Mouse (Mus musculus): ENCODE data around the gene 1700006A11Rik. TPM values are rescaled to one million over a fixed set of nuclear protein-coding genes. Genes with fewer than 3 reads are reported as not detected.
"Not testable (repeated sequence)": the region's sequence is repeated elsewhere in the genome, so short reads cannot be mapped to it uniquely, and the experiment has no call there.

1700006A11Rik gene
- polyA plus RNA-seq (2015; fragmentation: Nextera tagmentation; extraction: Ambion mirVana): not detected in 2 replicates

DNA sequence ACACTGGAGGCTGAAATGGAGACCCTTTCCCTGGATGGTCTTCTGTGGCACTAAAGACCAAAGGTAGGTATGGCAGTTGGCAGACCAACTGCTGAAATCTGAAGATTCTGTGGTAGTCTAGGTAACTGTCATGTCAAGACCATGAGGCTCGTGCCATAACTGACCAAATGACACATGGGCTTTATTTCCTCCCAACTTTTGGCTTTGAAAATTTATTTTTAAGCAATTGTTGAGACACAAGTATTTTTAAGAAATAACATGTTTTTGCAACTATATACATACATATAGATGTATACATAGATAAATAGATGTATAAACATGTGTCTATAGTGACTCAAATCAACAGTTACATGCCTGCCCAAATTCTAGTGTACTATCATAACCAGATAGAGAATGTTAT is at the start of gene 1700006A11Rik:
TSS of gene 1700006A11Rik (minus strand) at position 101 of the 400 bp plus-strand sequence.
- Histone ChIP-seq H3K9ac (ENCODE audit: low read length) (no peak within 1 kb of the TSS), H3K4me3 (replicated peaks; ENCODE audit: low read length) (no peak within 1 kb of the TSS), H3K27me3 (ENCODE audit: control insufficient read depth, insufficient read depth, low read length) (no peaks in the 10 kb centered on the region), H3K4me2 (ENCODE audit: low read depth, low read length) (no peak within 1 kb of the TSS), H3K27ac (ENCODE audit: low read length) (no peak within 1 kb of the TSS), H3K4me1 (ENCODE audit: control insufficient read depth, insufficient read depth, low read length) (no peaks in the 10 kb centered on the region), H3K9me3 (replicated peaks; ENCODE audit: control insufficient read depth, low read length) (no peaks in the 10 kb centered on the region), H3K36me3 (ENCODE audit: control insufficient read depth, insufficient read depth, low read length) (no peaks in the 10 kb centered on the region)
- no peak for ATAC-seq (ENCODE audit: insufficient read depth, low FRiP score)
- 80% methylated on average over 1 of the region's 1 CpGs for WGBS

DNA sequence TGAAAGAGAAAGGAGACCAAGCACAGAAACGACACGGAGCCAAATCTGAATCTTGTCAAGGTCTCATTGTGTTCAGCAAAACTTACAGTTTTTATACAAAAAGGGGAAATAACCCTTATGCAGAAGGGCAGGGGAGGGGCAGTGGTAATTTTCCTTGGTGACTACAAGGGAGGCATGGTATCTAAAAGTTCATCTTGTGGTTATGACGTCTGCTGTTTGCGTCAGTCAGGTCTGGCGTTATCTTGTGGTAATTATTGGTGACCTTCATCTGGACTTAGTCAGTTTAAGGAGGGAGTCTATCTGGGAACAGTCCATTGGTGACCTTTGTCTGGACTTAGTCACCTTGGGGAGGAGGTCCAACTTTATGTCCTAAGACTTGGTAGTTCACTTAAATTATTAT is 48.5 kb upstream of the 1700006A11Rik start:
- not testable (repeated sequence) for H3K9me3 ChIP-seq (replicated peaks; ENCODE audit: control insufficient read depth, low read length); ATAC-seq (ENCODE audit: insufficient read depth, low FRiP score); H3K36me3 ChIP-seq (ENCODE audit: control insufficient read depth, insufficient read depth, low read length); H3K9ac ChIP-seq (ENCODE audit: low read length); H3K4me1 ChIP-seq (ENCODE audit: control insufficient read depth, insufficient read depth, low read length); H3K27ac ChIP-seq (ENCODE audit: low read length); H3K4me2 ChIP-seq (ENCODE audit: low read depth, low read length); H3K27me3 ChIP-seq (ENCODE audit: control insufficient read depth, insufficient read depth, low read length); H3K4me3 ChIP-seq (replicated peaks; ENCODE audit: low read length)
- 79% methylated on average over 5 of the region's 5 CpGs for WGBS

DNA sequence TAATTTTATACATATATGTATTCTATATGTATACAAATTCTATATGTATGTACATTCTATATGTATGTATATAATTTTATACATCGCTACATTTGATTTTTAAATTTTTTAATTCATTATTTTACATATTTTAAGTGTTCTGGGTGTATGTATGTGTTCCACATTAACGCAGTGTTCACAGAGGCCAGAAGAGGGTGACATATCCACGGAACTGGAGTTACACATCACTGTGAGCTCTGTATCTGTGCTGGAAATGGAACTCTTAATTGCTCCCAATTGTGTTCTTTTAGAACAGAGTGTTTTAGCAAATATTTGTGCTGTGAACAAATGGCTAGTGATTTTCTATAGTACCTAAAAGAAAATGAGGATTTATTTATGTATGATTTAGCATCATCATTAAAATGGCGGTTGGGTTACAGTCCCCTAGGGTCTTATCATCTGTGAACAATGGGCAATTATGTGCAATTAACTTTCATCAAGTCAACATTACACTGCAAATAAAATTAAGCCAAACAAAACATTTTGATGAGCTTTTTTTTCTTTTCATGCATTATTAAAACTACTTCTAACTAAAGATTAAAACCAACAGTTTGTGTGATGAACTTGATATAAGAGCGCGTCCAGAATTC is 40.4 kb upstream of the 1700006A11Rik start:
- no peak overlapping the region for H3K4me2 ChIP-seq (ENCODE audit: low read depth, low read length)
- H3K4me1 ChIP-seq (ENCODE audit: control insufficient read depth, insufficient read depth, low read length): no peaks in the 10 kb centered on the region
- WGBS: 86% methylated on average over 6 of the region's 6 CpGs
- no peak for ATAC-seq (ENCODE audit: insufficient read depth, low FRiP score)
- H3K9me3 ChIP-seq (replicated peaks; ENCODE audit: control insufficient read depth, low read length): no peaks in the 10 kb centered on the region
- H3K9ac ChIP-seq (ENCODE audit: low read length): no peak overlapping the region
- H3K36me3 ChIP-seq (ENCODE audit: control insufficient read depth, insufficient read depth, low read length): no peaks in the 10 kb centered on the region
- no peak overlapping the region for H3K4me3 ChIP-seq (replicated peaks; ENCODE audit: low read length)
- H3K27me3 ChIP-seq (ENCODE audit: control insufficient read depth, insufficient read depth, low read length): no peaks in the 10 kb centered on the region
- no peak overlapping the region for H3K27ac ChIP-seq (ENCODE audit: low read length)

DNA sequence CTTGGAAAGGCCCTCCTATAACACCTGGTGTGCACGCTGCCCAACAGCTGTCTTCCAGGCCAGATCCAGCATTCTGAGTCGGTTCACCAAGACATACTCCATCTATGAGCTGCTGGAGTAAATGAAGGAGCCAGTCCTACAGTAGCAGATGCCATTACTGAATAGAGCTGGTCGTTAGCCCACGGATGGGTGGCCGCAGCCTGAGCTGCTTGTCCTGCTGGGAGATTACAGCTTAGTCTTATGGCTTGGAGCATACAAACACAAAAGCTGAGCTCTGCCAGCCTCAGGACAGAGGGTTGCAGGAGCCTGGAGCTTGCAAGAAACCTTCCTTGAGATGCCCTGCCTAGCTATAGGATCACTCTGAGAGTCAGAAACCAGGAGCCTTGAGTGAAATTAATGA is 33.6 kb downstream of the 1700006A11Rik start:
- no peaks in the 10 kb centered on the region for H3K4me1 ChIP-seq (ENCODE audit: control insufficient read depth, insufficient read depth, low read length)
- H3K36me3 ChIP-seq (ENCODE audit: control insufficient read depth, insufficient read depth, low read length): no peaks in the 10 kb centered on the region
- H3K9me3 ChIP-seq (replicated peaks; ENCODE audit: control insufficient read depth, low read length): no peaks in the 10 kb centered on the region
- H3K9ac ChIP-seq (ENCODE audit: low read length): no peak overlapping the region
- 81% methylated on average over 5 of the region's 5 CpGs for WGBS
- H3K27ac ChIP-seq (ENCODE audit: low read length): no peak overlapping the region
- no peak overlapping the region for H3K4me2 ChIP-seq (ENCODE audit: low read depth, low read length)
- no peak overlapping the region for H3K4me3 ChIP-seq (replicated peaks; ENCODE audit: low read length)
- ATAC-seq (ENCODE audit: insufficient read depth, low FRiP score): no peak
- H3K27me3 ChIP-seq (ENCODE audit: control insufficient read depth, insufficient read depth, low read length): no peaks in the 10 kb centered on the region

DNA sequence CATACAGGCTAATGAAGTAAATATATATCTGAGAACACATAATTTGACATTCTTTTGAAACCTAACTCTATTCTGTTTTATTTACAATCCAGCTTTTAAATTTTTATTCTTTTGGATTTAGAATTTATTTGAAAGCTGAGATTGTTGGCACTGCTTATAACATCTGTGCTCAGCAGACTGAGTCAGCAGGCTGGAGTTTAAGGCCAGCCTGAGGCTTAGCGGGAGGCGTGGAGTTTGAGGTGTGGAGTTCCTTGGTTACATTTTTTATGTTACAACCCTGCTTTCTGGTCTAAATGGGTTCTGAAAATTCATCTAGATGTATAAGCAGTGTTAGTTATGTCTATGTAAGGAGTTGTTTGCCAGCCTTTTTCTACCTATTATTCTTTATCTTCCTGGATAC is 35.7 kb downstream of the 1700006A11Rik start:
- no peak overlapping the region for H3K9ac ChIP-seq (ENCODE audit: low read length)
- H3K4me3 ChIP-seq (replicated peaks; ENCODE audit: low read length): no peak overlapping the region
- no peaks in the 10 kb centered on the region for H3K4me1 ChIP-seq (ENCODE audit: control insufficient read depth, insufficient read depth, low read length)
- no peaks in the 10 kb centered on the region for H3K9me3 ChIP-seq (replicated peaks; ENCODE audit: control insufficient read depth, low read length)
- H3K4me2 ChIP-seq (ENCODE audit: low read depth, low read length): no peak overlapping the region
- no peaks in the 10 kb centered on the region for H3K27me3 ChIP-seq (ENCODE audit: control insufficient read depth, insufficient read depth, low read length)
- ATAC-seq (ENCODE audit: insufficient read depth, low FRiP score): no peak
- WGBS: 69% methylated on average over 2 of the region's 2 CpGs
- H3K36me3 ChIP-seq (ENCODE audit: control insufficient read depth, insufficient read depth, low read length): no peaks in the 10 kb centered on the region
- H3K27ac ChIP-seq (ENCODE audit: low read length): no peak overlapping the region

DNA sequence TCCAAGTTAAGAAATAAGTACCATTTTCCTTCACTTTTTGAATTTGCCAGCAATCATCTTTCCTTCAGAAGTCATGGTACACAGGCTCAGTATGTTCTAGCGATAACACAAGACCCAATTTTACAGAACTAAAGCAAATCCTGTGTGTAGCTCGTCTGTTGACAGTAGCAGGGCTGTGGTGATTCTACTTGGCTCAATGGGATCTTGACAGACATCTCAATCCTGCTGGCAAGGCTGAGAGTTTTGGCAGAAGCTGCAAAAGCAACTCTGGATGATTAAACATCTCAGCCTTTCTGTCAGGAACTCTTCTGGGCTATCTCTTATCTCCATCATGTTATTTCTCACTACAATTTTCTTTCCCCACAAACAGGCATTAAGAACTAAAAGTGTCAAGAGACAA is 36.2 kb downstream of the 1700006A11Rik start:
- no peaks in the 10 kb centered on the region for H3K4me1 ChIP-seq (ENCODE audit: control insufficient read depth, insufficient read depth, low read length)
- H3K27ac ChIP-seq (ENCODE audit: low read length): no peak overlapping the region
- no peak overlapping the region for H3K9ac ChIP-seq (ENCODE audit: low read length)
- 59% methylated on average over 2 of the region's 2 CpGs for WGBS
- H3K27me3 ChIP-seq (ENCODE audit: control insufficient read depth, insufficient read depth, low read length): no peaks in the 10 kb centered on the region
- H3K36me3 ChIP-seq (ENCODE audit: control insufficient read depth, insufficient read depth, low read length): no peaks in the 10 kb centered on the region
- no peak overlapping the region for H3K4me2 ChIP-seq (ENCODE audit: low read depth, low read length)
- no peak overlapping the region for H3K4me3 ChIP-seq (replicated peaks; ENCODE audit: low read length)
- ATAC-seq (ENCODE audit: insufficient read depth, low FRiP score): no peak
- no peaks in the 10 kb centered on the region for H3K9me3 ChIP-seq (replicated peaks; ENCODE audit: control insufficient read depth, low read length)

DNA sequence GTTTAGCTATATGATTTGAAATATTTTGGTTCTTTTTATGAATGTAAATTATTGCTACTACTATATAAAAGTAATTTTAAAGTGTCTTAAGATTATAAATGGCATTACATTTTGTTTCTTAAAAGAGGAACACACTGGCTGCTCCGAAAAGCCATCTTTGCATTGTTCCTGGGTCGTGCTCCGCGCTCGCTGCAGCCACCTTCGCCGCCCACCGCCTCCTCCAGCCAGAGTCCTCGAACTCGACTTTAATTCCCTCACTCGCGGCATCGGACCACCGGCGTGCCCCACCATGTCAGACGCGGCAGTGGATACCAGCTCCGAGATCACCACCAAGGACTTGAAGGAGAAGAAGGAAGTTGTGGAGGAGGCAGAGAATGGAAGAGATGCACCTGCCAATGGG is 40.5 kb downstream of the 1700006A11Rik start:
- 90% methylated on average over 18 of the region's 18 CpGs for WGBS
- ATAC-seq (ENCODE audit: insufficient read depth, low FRiP score): not testable (repeated sequence)

DNA sequence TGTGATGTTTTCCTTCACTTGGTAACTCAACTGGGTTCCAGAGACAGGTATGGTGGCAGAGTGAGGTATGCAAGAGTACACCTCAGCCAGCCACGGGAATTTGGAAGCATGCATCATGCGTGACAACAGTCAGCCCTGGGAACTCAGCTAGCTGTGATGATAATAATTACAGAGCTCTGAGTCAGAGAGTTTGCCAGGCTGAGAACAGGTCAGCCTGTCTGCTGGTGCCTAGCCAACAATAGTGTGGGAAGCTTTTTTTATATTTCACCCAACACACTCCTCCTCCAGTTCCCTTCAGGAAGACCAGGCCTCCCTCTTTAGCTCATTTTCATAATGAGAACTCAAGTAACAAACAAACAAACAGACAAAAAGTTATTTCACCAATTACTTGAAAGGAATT is 53.8 kb downstream of the 1700006A11Rik start:
- no peak overlapping the region for H3K9ac ChIP-seq (ENCODE audit: low read length)
- no peak for ATAC-seq (ENCODE audit: insufficient read depth, low FRiP score)
- H3K9me3 ChIP-seq (replicated peaks; ENCODE audit: control insufficient read depth, low read length): no peaks in the 10 kb centered on the region
- H3K4me3 ChIP-seq (replicated peaks; ENCODE audit: low read length): no peak overlapping the region
- 76% methylated on average over 2 of the region's 2 CpGs for WGBS
- H3K4me2 ChIP-seq (ENCODE audit: low read depth, low read length): no peak overlapping the region
- no peaks in the 10 kb centered on the region for H3K4me1 ChIP-seq (ENCODE audit: control insufficient read depth, insufficient read depth, low read length)
- H3K27ac ChIP-seq (ENCODE audit: low read length): no peak overlapping the region
- no peaks in the 10 kb centered on the region for H3K27me3 ChIP-seq (ENCODE audit: control insufficient read depth, insufficient read depth, low read length)
- H3K36me3 ChIP-seq (ENCODE audit: control insufficient read depth, insufficient read depth, low read length): no peaks in the 10 kb centered on the region

More for the DNA sequence above, 40.5 kb downstream of the 1700006A11Rik start:
- not testable (repeated sequence) for H3K9me3 ChIP-seq (replicated peaks; ENCODE audit: control insufficient read depth, low read length); H3K4me1 ChIP-seq (ENCODE audit: control insufficient read depth, insufficient read depth, low read length); H3K9ac ChIP-seq (ENCODE audit: low read length); H3K4me3 ChIP-seq (replicated peaks; ENCODE audit: low read length); H3K27me3 ChIP-seq (ENCODE audit: control insufficient read depth, insufficient read depth, low read length); H3K4me2 ChIP-seq (ENCODE audit: low read depth, low read length); H3K27ac ChIP-seq (ENCODE audit: low read length); H3K36me3 ChIP-seq (ENCODE audit: control insufficient read depth, insufficient read depth, low read length)

DNA sequence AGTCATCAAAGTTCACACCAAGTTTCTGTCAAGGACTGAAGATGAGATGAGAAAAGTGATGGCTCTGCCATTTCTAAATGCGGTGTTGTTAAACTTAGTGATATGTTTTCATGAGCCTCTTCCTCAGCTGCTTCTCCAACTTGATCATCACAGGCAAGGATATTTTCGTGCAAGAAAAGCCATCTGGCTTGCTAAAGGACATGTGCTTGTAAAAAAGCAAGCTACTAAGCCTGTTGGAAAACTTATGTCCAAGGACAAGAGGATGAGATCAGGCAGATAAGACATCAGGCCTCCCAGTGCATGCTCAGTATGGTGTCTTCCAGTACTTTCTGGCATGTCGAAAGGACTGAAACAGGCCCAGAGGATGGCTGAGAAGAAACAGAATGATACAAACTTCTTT is 68.3 kb downstream of the 1700006A11Rik start:
- ATAC-seq (ENCODE audit: insufficient read depth, low FRiP score): no peak
- Histone ChIP-seq H3K4me2 (ENCODE audit: low read depth, low read length) (no peak overlapping the region), H3K9me3 (replicated peaks; ENCODE audit: control insufficient read depth, low read length) (no peaks in the 10 kb centered on the region), H3K4me1 (ENCODE audit: control insufficient read depth, insufficient read depth, low read length) (no peaks in the 10 kb centered on the region), H3K27me3 (ENCODE audit: control insufficient read depth, insufficient read depth, low read length) (no peaks in the 10 kb centered on the region), H3K4me3 (replicated peaks; ENCODE audit: low read length) (no peak overlapping the region), H3K9ac (ENCODE audit: low read length) (no peak overlapping the region), H3K36me3 (ENCODE audit: control insufficient read depth, insufficient read depth, low read length) (no peaks in the 10 kb centered on the region), H3K27ac (ENCODE audit: low read length) (no peak overlapping the region)
- 81% methylated on average over 3 of the region's 3 CpGs for WGBS

All from stomach, embryonic 16.5 days (tissue).